Mouse (Mus musculus): ENCODE data around the gene Mogat2. TPM values are rescaled to one million over a fixed set of nuclear protein-coding genes. Genes with fewer than 3 reads are reported as not detected.

The Mogat2 gene
- polyA plus RNA-seq, 1 experiment from 2014 or later = 120 TPM

DNA sequence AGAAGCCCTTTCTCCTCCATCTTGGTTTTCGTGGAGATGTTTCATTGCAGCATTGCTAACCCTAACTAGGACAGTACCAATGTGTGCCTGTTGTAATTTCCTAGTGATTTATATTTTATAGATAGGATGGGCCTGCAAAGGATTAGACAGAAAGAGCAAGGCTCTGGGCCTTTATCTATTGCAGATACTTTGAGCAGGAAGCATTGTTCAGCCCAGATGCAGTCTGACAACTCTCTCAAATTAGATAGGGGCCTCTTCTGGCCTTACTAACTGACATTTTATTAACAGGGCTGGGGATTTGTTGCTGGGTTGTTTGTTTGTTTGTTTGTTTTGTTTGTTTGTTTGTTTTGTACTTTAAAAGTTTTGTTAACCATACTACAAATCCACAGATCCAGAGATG, 25.4 kb downstream of the Mogat2 start:
- no peak overlapping the region for H3K4me2 ChIP-seq (replicated peaks)
- 94% methylated on average over 1 of the region's 1 CpGs for WGBS
- H3K27ac ChIP-seq = no peak overlapping the region
- ATAC-seq = no peak
- no peaks in the 10 kb centered on the region for H3K9me3 ChIP-seq
- H3K9ac ChIP-seq = no peak overlapping the region
- H3K4me3 ChIP-seq (replicated peaks) = no peak overlapping the region
- no peaks in the 10 kb centered on the region for H3K27me3 ChIP-seq (replicated peaks)
- peaks cover 17% of the 10 kb centered on the region for H3K4me1 ChIP-seq (replicated peaks)
- no peaks in the 10 kb centered on the region for H3K36me3 ChIP-seq

DNA sequence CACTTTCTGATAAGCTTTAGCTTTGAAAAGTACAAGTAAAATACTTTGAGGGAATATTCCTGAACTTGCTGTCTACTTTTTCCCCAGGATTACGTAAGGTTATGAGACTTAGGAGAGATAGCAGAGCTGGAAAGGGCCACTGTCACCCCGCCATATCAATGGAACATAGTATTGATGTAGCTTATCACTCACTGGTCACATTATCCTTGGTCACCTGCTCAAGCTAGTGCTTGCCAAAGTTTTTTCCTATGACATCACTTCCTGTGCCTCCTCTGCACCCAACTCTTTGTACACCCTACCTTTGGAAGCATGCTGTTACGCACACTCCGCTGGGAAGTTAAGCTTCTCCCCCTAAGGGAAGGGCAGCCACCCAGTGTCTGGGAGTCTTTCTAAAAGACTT, 29.7 kb downstream of the Mogat2 start:
- Histone ChIP-seq H3K4me1 (replicated peaks) (no peaks in the 10 kb centered on the region), H3K27ac (no peak overlapping the region), H3K9me3 (no peaks in the 10 kb centered on the region), H3K4me2 (replicated peaks) (no peak overlapping the region), H3K9ac (no peak overlapping the region), H3K27me3 (replicated peaks) (no peaks in the 10 kb centered on the region), H3K4me3 (replicated peaks) (no peak overlapping the region), H3K36me3 (no peaks in the 10 kb centered on the region)
- WGBS = 78% methylated on average over 4 of the region's 4 CpGs
- peak; percentile 71 for ATAC-seq

DNA sequence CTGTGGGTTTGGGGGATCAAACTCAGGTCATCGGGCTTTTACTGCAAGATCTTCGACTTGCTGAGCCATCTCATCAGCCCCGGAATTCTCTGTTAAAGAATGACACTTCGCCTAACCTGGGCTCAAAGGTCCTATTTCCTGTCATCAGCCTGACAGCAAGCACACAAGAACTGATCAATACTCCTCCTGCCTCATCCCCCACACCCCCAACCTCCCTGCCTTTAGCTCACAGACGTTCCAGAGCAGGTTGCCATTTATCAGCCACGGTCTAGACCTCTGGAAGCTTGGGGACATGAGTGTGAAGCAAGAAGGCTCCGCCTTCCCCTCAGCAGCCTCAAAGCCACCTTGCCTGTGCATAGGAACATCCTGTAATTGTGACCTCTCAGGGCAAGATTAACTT, 32.1 kb downstream of the Mogat2 start:
- ATAC-seq = no peak
- Histone ChIP-seq H3K27me3 (replicated peaks) (no peaks in the 10 kb centered on the region), H3K4me2 (replicated peaks) (no peak overlapping the region), H3K4me3 (replicated peaks) (no peak overlapping the region), H3K9me3 (no peaks in the 10 kb centered on the region), H3K36me3 (no peaks in the 10 kb centered on the region), H3K9ac (no peak overlapping the region), H3K4me1 (replicated peaks) (peaks cover 8% of the 10 kb centered on the region; the same call in 1 of the 2 replicates), H3K27ac (no peak overlapping the region)
- WGBS = 60% methylated on average over 7 of the region's 7 CpGs

DNA sequence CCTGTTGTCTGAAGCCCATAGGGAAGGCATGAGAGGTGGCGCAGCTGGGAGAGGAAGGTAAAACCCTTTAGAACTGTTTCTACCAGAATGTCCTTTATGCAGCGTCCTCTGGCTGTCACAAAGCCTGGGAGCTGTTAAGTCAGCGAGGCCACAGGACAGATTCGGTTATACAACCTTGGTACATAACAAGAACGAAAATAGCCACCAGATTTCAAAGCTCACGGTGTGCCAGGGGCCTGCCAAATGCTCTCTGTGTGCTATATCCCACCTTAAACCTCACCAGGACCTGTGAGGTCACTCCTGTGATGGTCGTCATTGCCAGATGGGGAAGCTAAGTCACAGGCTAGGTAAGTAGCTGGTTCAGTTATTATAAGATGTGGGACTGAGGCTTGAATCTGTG, 36.3 kb downstream of the Mogat2 start:
- Histone ChIP-seq H3K4me1 (replicated peaks) (peaks cover 15% of the 10 kb centered on the region), H3K4me3 (replicated peaks) (no peak overlapping the region), H3K27me3 (replicated peaks) (no peaks in the 10 kb centered on the region), H3K4me2 (replicated peaks) (no peak overlapping the region), H3K27ac (no peak overlapping the region), H3K9me3 (no peaks in the 10 kb centered on the region), H3K9ac (no peak overlapping the region), H3K36me3 (no peaks in the 10 kb centered on the region)
- 80% methylated on average over 7 of the region's 7 CpGs for WGBS
- ATAC-seq = no peak

DNA sequence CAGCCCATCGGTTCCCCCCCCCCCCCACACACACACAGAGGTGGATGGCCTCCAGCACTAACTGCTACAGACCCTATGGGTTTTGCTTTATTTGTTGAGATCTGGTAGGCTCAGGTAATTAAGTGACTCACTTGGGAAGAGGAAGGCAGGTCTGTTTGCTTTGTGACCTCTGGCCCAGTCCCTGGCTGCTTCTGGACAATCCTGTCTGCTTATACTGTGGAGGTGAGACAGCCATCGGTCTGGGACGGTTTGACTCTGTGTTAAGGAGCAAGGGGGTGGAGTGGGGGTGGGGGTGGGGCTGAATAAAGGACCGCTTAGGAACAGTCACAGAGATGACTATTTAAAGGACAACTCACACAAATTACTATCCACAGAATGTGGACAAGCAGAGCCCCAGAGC, 38.1 kb downstream of the Mogat2 start:
- Histone ChIP-seq H3K27ac (no peak overlapping the region), H3K4me2 (replicated peaks) (no peak overlapping the region), H3K4me3 (replicated peaks) (no peak overlapping the region), H3K9ac (no peak overlapping the region), H3K4me1 (replicated peaks) (peaks cover 15% of the 10 kb centered on the region), H3K9me3 (no peaks in the 10 kb centered on the region), H3K36me3 (no peaks in the 10 kb centered on the region), H3K27me3 (replicated peaks) (no peaks in the 10 kb centered on the region)
- peak; percentile 79 for ATAC-seq
- 19% methylated on average over 4 of the region's 4 CpGs for WGBS

DNA sequence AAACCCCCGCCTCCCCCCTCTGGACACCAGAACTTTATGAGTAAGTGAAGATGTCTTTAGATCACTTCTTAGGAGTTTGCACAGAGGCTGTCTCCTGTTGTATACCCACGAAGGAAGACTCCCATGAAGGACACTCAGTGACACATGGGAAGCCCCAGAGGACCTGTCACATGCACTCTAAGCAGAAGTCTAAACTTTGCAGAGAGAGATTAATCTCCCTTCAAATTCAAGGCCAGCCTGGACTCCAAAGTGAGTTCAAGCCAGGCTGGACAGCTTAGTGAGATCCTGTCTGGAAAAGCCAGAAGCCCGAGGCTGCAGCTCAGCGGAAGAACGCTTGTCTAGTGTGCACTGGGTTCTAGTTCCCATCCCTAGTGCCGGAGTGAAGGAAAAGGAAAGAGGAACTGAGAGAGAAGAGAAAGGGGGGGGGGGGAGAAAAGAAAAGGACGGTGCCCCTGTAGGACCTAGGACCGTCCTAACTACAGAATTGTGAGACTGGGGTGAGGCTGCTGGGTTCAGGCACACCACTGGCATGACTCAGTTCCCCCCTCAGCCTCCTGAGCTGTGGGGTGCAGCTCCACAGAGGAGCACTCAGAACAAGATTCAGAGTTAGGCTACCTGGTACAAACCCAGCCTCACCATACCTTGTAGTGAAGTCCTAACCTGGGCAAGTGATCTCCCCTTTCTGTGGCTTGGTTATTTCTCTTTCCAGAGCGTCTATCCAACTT, 38.8 kb downstream of the Mogat2 start:
- Histone ChIP-seq H3K27me3 (replicated peaks) (no peaks in the 10 kb centered on the region), H3K4me1 (replicated peaks) (peaks cover 15% of the 10 kb centered on the region), H3K27ac (no peak overlapping the region), H3K4me2 (replicated peaks) (no peak overlapping the region), H3K4me3 (replicated peaks) (no peak overlapping the region), H3K9me3 (no peaks in the 10 kb centered on the region), H3K9ac (no peak overlapping the region), H3K36me3 (no peaks in the 10 kb centered on the region)
- peak; percentile 18; the same call in 1 of the 2 replicates for ATAC-seq
- WGBS = 70% methylated on average over 9 of the region's 9 CpGs

DNA sequence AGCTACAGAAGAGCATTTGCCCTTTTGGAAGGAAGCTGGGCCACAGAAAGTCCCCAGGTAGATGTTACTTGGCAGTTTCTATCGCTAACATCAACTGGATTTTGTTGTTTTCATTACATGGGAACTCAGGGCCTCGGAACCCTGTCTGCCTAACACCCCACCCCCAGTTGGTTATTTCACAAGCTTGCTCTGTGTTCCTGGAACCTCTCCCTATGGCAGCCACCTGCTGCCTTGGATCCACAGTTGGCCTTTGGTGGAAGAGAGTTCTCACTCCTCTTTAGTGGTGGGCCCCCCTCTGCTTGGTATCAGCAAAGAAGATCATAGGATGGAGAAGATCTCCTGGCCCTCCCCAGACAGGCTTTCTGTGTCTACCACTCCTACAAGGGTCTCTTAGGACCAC, 39.6 kb downstream of the Mogat2 start:
- H3K36me3 ChIP-seq = no peaks in the 10 kb centered on the region
- WGBS = 93% methylated on average over 2 of the region's 2 CpGs
- no peaks in the 10 kb centered on the region for H3K9me3 ChIP-seq
- no peak overlapping the region for H3K27ac ChIP-seq
- no peaks in the 10 kb centered on the region for H3K27me3 ChIP-seq (replicated peaks)
- ATAC-seq = no peak
- peaks cover 15% of the 10 kb centered on the region for H3K4me1 ChIP-seq (replicated peaks)
- H3K4me3 ChIP-seq (replicated peaks) = no peak overlapping the region
- H3K9ac ChIP-seq = no peak overlapping the region
- H3K4me2 ChIP-seq (replicated peaks) = no peak overlapping the region

DNA sequence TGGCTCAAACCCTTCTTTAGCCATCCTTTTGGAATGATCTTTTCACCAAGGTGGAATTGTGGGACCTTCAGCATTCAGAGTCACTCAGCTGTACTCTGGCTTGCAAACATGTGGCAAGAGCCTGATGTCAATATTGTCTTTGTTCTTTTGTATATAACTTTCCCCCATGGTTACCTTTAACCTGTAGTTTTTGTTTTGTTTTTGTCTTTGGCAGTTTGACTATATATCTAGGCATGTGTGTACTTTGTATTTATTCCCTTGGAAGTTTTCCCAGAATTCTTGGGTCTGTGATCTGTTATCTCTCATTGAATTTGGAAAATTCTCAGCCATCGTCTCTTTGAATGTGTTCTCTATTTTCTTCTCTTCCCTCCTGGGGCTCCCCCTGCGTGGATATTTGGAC, 43.9 kb downstream of the Mogat2 start:
- Histone ChIP-seq H3K4me1 (replicated peaks) (no peaks in the 10 kb centered on the region), H3K9me3 (no peaks in the 10 kb centered on the region), H3K9ac (no peak overlapping the region), H3K4me2 (replicated peaks) (no peak overlapping the region), H3K27ac (no peak overlapping the region), H3K36me3 (no peaks in the 10 kb centered on the region), H3K4me3 (replicated peaks) (no peak overlapping the region), H3K27me3 (replicated peaks) (no peaks in the 10 kb centered on the region)
- no peak for ATAC-seq
- WGBS = 56% methylated on average over 2 of the region's 2 CpGs

DNA sequence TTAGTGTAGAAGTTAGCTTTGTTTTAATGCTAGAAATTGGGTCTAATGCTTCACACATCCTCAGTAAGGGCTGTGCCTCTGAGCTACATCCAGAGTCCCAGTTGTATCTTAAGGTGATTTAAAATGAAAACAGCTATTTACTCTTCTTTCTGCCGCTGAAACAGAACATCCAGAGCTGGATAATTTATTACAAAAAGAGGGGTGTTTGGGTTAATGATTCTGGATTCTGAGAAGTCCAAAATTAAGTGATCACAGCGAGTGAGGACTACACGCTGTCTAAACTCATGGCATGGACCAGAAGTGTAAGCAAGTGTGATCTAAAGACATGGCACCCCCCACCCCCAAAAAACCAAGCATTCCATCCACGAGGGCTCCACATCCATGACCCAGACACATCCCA, 44.5 kb downstream of the Mogat2 start:
- H3K9me3 ChIP-seq = no peaks in the 10 kb centered on the region
- no peak for ATAC-seq
- H3K36me3 ChIP-seq = no peaks in the 10 kb centered on the region
- no peak overlapping the region for H3K9ac ChIP-seq
- H3K4me3 ChIP-seq (replicated peaks) = no peak overlapping the region
- H3K27me3 ChIP-seq (replicated peaks) = no peaks in the 10 kb centered on the region
- H3K4me1 ChIP-seq (replicated peaks) = no peaks in the 10 kb centered on the region
- H3K27ac ChIP-seq = no peak overlapping the region
- H3K4me2 ChIP-seq (replicated peaks) = no peak overlapping the region
- WGBS = 75% methylated on average over 4 of the region's 4 CpGs

DNA sequence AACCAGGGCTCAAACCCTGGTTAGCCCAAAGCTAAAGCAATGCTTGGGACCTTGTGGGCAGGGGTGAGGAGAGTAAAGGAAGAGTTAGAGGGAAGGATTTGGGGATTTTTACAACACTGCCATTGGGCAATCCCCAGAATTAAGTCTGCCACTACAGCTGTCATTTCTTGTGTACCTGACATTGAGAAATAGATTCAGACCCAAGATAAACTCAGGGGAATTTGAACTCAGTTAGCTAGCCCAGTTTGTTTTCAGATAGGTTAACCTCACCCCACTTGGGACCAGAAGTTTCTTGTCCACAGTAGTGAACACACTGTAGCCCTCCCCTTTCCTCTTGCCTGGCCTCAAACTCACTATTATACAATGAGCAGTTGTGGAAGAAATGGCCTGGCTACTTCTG, 47.0 kb downstream of the Mogat2 start:
- no peak overlapping the region for H3K9ac ChIP-seq
- no peak overlapping the region for H3K4me2 ChIP-seq (replicated peaks)
- H3K27me3 ChIP-seq (replicated peaks) = no peaks in the 10 kb centered on the region
- no peak overlapping the region for H3K27ac ChIP-seq
- H3K36me3 ChIP-seq = no peaks in the 10 kb centered on the region
- H3K4me3 ChIP-seq (replicated peaks) = no peak overlapping the region
- ATAC-seq = no peak
- H3K4me1 ChIP-seq (replicated peaks) = no peaks in the 10 kb centered on the region
- no peaks in the 10 kb centered on the region for H3K9me3 ChIP-seq

DNA sequence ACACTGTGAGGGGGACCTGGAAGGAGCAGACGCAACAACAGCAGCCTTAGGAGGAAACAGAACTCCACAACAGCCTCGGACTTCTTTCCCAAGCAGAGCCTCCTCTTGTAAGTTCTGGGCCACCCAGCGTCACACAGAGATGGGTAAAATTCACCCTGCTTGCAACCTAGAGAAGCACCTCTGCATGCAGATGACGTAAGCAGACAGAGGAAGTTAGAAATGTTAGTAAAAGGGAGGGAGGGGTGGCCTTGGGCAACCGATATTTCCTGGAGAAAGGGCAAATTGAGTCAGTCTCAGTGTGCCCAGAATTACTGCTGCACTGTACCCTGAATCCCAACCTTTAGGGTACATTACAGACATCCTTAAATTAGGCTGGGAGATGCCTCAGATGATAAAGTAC, 48.5 kb downstream of the Mogat2 start:
- Histone ChIP-seq H3K9me3 (no peaks in the 10 kb centered on the region), H3K4me3 (replicated peaks) (no peak overlapping the region), H3K4me2 (replicated peaks) (no peak overlapping the region), H3K4me1 (replicated peaks) (no peaks in the 10 kb centered on the region), H3K36me3 (no peaks in the 10 kb centered on the region), H3K27ac (no peak overlapping the region), H3K9ac (no peak overlapping the region), H3K27me3 (replicated peaks) (no peaks in the 10 kb centered on the region)
- 71% methylated on average over 5 of the region's 5 CpGs for WGBS
- no peak for ATAC-seq

DNA sequence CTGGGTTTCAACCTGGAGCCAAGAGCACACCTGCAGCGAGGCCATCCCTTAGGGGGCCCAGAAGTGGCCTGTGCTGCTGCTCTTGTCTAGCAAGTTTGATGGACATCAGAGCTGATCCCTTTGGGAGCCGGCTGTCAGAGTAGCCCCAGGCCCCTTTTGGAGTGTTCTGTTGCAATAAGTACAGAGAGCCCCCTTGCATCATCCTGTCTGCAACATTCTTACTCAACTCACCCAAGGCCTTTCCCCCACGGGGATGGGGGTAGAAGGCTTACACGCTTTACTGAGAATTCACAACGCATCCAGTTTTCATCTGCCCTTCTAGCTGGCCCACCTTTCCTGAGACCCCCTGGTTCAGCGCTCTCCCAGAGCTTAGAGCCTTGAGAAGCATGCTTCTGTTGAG, 49.8 kb downstream of the Mogat2 start:
- no peak for ATAC-seq
- H3K4me1 ChIP-seq (replicated peaks) = no peaks in the 10 kb centered on the region
- no peak overlapping the region for H3K4me2 ChIP-seq (replicated peaks)
- no peaks in the 10 kb centered on the region for H3K9me3 ChIP-seq
- 83% methylated on average over 6 of the region's 6 CpGs for WGBS
- no peak overlapping the region for H3K27ac ChIP-seq
- no peak overlapping the region for H3K9ac ChIP-seq
- no peaks in the 10 kb centered on the region for H3K36me3 ChIP-seq
- no peaks in the 10 kb centered on the region for H3K27me3 ChIP-seq (replicated peaks)
- no peak overlapping the region for H3K4me3 ChIP-seq (replicated peaks)

DNA sequence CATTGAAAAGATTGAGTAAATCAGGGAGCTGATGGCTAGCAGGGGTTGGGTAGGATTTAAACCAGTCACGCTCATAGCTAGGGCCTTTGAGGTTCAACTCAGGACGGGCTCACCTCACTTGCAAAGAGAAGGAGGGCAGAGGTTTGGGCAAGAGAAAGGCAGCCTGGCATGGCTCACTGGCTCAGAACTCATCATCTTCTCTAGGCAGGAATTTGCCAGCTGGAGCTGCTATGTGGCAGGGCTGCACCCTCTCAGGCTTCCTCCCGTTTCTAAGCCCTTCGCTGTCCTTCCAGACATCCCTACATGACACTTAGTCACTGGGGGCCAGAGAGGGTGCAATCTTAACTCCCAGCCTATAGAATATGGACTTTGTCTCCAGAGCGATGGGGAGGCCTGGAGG, 51.0 kb downstream of the Mogat2 start:
- no peaks in the 10 kb centered on the region for H3K27me3 ChIP-seq (replicated peaks)
- WGBS = 78% methylated on average over 5 of the region's 5 CpGs
- H3K9me3 ChIP-seq = no peaks in the 10 kb centered on the region
- H3K27ac ChIP-seq = no peak overlapping the region
- H3K36me3 ChIP-seq = no peaks in the 10 kb centered on the region
- no peak overlapping the region for H3K4me2 ChIP-seq (replicated peaks)
- no peak for ATAC-seq
- H3K4me1 ChIP-seq (replicated peaks) = no peaks in the 10 kb centered on the region
- no peak overlapping the region for H3K9ac ChIP-seq
- no peak overlapping the region for H3K4me3 ChIP-seq (replicated peaks)
